Mouse (Mus musculus): ENCODE results near the gene Pmepa1. TPM values are rescaled to one million over a fixed set of nuclear protein-coding genes. Genes with fewer than 3 reads are reported as not detected.

Pmepa1 gene
- polyA plus RNA-seq, 1 experiment from 2014 or later: 7.0 TPM

- no peak overlapping the region for H3K9ac ChIP-seq (ENCODE audit: low read length)
- DNase-seq (ENCODE audit: low spot score): no peak
- WGBS: 47% methylated on average over 8 of the region's 8 CpGs
- no peak for TF ChIP-seq CTCF (IDR thresholded peaks at IDR 0.05; ENCODE audit: low read depth)
- TF ChIP-seq EP300 (optimal IDR thresholded peaks at IDR 0.05): no peak
- ATAC-seq (ENCODE audit: low FRiP score, low TSS enrichment): 0 out of 2 replicates have a peak, but pooled peaks have one; percentile 5
- 0 out of 2 replicates have a peak overlapping the region, but pooled peaks have one; percentile 45 for H3K27ac ChIP-seq (replicated peaks)
- H3K9me3 ChIP-seq (ENCODE audit: control insufficient read depth, low read length): no peaks in the 10 kb centered on the region
- peaks cover 6% of the 10 kb centered on the region; the same call in 1 of the 2 replicates for H3K4me1 ChIP-seq (replicated peaks; ENCODE audit: control insufficient read depth, insufficient read depth)
- H3K36me3 ChIP-seq (ENCODE audit: control insufficient read depth, insufficient read depth, low read length): peaks cover 6% of the 10 kb centered on the region; the same call in 1 of the 2 replicates
- no peaks in the 10 kb centered on the region for H3K27me3 ChIP-seq (ENCODE audit: control insufficient read depth, insufficient read depth, low read length)
- H3K4me3 ChIP-seq (ENCODE audit: low read depth, low read length): no peak overlapping the region
- H3K4me2 ChIP-seq (replicated peaks; ENCODE audit: low read depth): no peak overlapping the region
Measured at GRCm38 (mm10) chr2:173235435-173236332, 40.6 kb downstream of the Pmepa1 start.

- no peak overlapping the region for H3K27ac ChIP-seq (replicated peaks)
- no peak overlapping the region for H3K4me3 ChIP-seq (ENCODE audit: low read depth, low read length)
- WGBS: 84% methylated on average over 8 of the region's 8 CpGs
- TF ChIP-seq CTCF (IDR thresholded peaks at IDR 0.05; ENCODE audit: low read depth) (peak; percentile 53), EP300 (optimal IDR thresholded peaks at IDR 0.05) (no peak)
- DNase-seq (ENCODE audit: low spot score) (no peak), ATAC-seq (ENCODE audit: low FRiP score, low TSS enrichment) (no peak)
- peaks cover 6% of the 10 kb centered on the region; the same call in 1 of the 2 replicates for H3K4me1 ChIP-seq (replicated peaks; ENCODE audit: control insufficient read depth, insufficient read depth)
- H3K4me2 ChIP-seq (replicated peaks; ENCODE audit: low read depth): no peak overlapping the region
- H3K9ac ChIP-seq (ENCODE audit: low read length): no peak overlapping the region
- H3K27me3 ChIP-seq (ENCODE audit: control insufficient read depth, insufficient read depth, low read length): no peaks in the 10 kb centered on the region
- H3K36me3 ChIP-seq (ENCODE audit: control insufficient read depth, insufficient read depth, low read length): peaks cover 8% of the 10 kb centered on the region; the same call in 1 of the 2 replicates
- no peaks in the 10 kb centered on the region for H3K9me3 ChIP-seq (ENCODE audit: control insufficient read depth, low read length)
Measured at GRCm38 (mm10) chr2:173232766-173233099, 43.6 kb downstream of the Pmepa1 start.

GRCm38 (mm10) chr2:173232065-173232765, 44.1 kb downstream of the Pmepa1 start:
- WGBS: 81% methylated on average over 22 of the region's 22 CpGs
- H3K27ac ChIP-seq (replicated peaks): no peak overlapping the region

GRCm38 (mm10) chr2:173229578-173230224, 46.6 kb downstream of the Pmepa1 start:
- H3K27ac ChIP-seq (replicated peaks): no peak overlapping the region

More at GRCm38 (mm10) chr2:173232065-173232765, 44.1 kb downstream of the Pmepa1 start:
- H3K9ac ChIP-seq (ENCODE audit: low read length): no peak overlapping the region
- TF ChIP-seq EP300 (optimal IDR thresholded peaks at IDR 0.05) (no peak), CTCF (IDR thresholded peaks at IDR 0.05; ENCODE audit: low read depth) (no peak)
- H3K4me3 ChIP-seq (ENCODE audit: low read depth, low read length): no peak overlapping the region
- no peak overlapping the region for H3K4me2 ChIP-seq (replicated peaks; ENCODE audit: low read depth)
- H3K36me3 ChIP-seq (ENCODE audit: control insufficient read depth, insufficient read depth, low read length): peaks cover 8% of the 10 kb centered on the region; the same call in 1 of the 2 replicates
- DNase-seq (ENCODE audit: low spot score) (no peak), ATAC-seq (ENCODE audit: low FRiP score, low TSS enrichment) (peak; percentile 56)
- no peaks in the 10 kb centered on the region for H3K27me3 ChIP-seq (ENCODE audit: control insufficient read depth, insufficient read depth, low read length)
- H3K9me3 ChIP-seq (ENCODE audit: control insufficient read depth, low read length): no peaks in the 10 kb centered on the region
- H3K4me1 ChIP-seq (replicated peaks; ENCODE audit: control insufficient read depth, insufficient read depth): peaks cover 6% of the 10 kb centered on the region; the same call in 1 of the 2 replicates

GRCm38 (mm10) chr2:173228567-173228966, 47.8 kb downstream of the Pmepa1 start:
- Histone ChIP-seq H3K4me2 (replicated peaks; ENCODE audit: low read depth) (no peak overlapping the region), H3K9ac (ENCODE audit: low read length) (no peak overlapping the region), H3K4me3 (ENCODE audit: low read depth, low read length) (no peak overlapping the region), H3K27me3 (ENCODE audit: control insufficient read depth, insufficient read depth, low read length) (no peaks in the 10 kb centered on the region), H3K9me3 (ENCODE audit: control insufficient read depth, low read length) (no peaks in the 10 kb centered on the region), H3K4me1 (replicated peaks; ENCODE audit: control insufficient read depth, insufficient read depth) (no peaks in the 10 kb centered on the region), H3K36me3 (ENCODE audit: control insufficient read depth, insufficient read depth, low read length) (peaks cover 8% of the 10 kb centered on the region; the same call in 1 of the 2 replicates), H3K27ac (replicated peaks) (no peak overlapping the region)
- TF ChIP-seq CTCF (IDR thresholded peaks at IDR 0.05; ENCODE audit: low read depth) (no peak), EP300 (optimal IDR thresholded peaks at IDR 0.05) (no peak)
- DNase-seq (ENCODE audit: low spot score) (no peak), ATAC-seq (ENCODE audit: low FRiP score, low TSS enrichment) (no peak)
- WGBS: 88% methylated on average over 8 of the region's 8 CpGs

More at GRCm38 (mm10) chr2:173229578-173230224, 46.6 kb downstream of the Pmepa1 start:
- no peaks in the 10 kb centered on the region for H3K9me3 ChIP-seq (ENCODE audit: control insufficient read depth, low read length)
- H3K4me3 ChIP-seq (ENCODE audit: low read depth, low read length): no peak overlapping the region
- DNase-seq (ENCODE audit: low spot score) (peak; percentile 92), ATAC-seq (ENCODE audit: low FRiP score, low TSS enrichment) (peak; percentile 69)
- peaks cover 8% of the 10 kb centered on the region; the same call in 1 of the 2 replicates for H3K36me3 ChIP-seq (ENCODE audit: control insufficient read depth, insufficient read depth, low read length)
- H3K9ac ChIP-seq (ENCODE audit: low read length): no peak overlapping the region
- 8% methylated on average over 10 of the region's 10 CpGs for WGBS
- TF ChIP-seq CTCF (IDR thresholded peaks at IDR 0.05; ENCODE audit: low read depth) (peak; percentile 90), EP300 (optimal IDR thresholded peaks at IDR 0.05) (no peak)
- H3K4me1 ChIP-seq (replicated peaks; ENCODE audit: control insufficient read depth, insufficient read depth): no peaks in the 10 kb centered on the region
- H3K27me3 ChIP-seq (ENCODE audit: control insufficient read depth, insufficient read depth, low read length): no peaks in the 10 kb centered on the region
- no peak overlapping the region; the same call in 1 of the 2 replicates for H3K4me2 ChIP-seq (replicated peaks; ENCODE audit: low read depth)

Data from stomach, postnatal 0 days (tissue).